Mouse (Mus musculus): ENCODE results near the gene Olfr1022. TPM values are rescaled to one million over a fixed set of nuclear protein-coding genes. Genes with fewer than 3 reads are reported as not detected.

Gene Olfr1022
- not detected in 2 replicates for polyA plus RNA-seq (2014; fragmentation: Nextera tagmentation; extraction: Ambion mirVana)

- Histone ChIP-seq H3K27me3 (ENCODE audit: insufficient read depth, low read length) (no peaks in the 10 kb centered on the region), H3K4me1 (ENCODE audit: insufficient read depth) (no peaks in the 10 kb centered on the region), H3K36me3 (ENCODE audit: insufficient read depth) (no peaks in the 10 kb centered on the region), H3K9me3 (ENCODE audit: low read depth, low read length) (no peaks in the 10 kb centered on the region), H3K9ac (no peak within 1 kb of the TSS), H3K4me2 (no peak within 1 kb of the TSS), H3K27ac (ENCODE audit: low read depth) (no peak within 1 kb of the TSS), H3K4me3 (ENCODE audit: low read depth, low read length) (no peak within 1 kb of the TSS)
- WGBS: 35% methylated on average over 2 of the region's 2 CpGs
- DNase-seq (no peak), ATAC-seq (ENCODE audit: insufficient read depth) (no peak)
- no peak for TF ChIP-seq CTCF (IDR thresholded peaks at IDR 0.05; ENCODE audit: low read depth)
Observed at GRCm38 (mm10) chr2:85868294-85868693, at the start of gene Olfr1022. Gene Olfr1022, plus strand, starts transcription at chr2:85868594.

- no peak for DNase-seq
- Histone ChIP-seq H3K9ac (no peak within 1 kb of the TSS), H3K36me3 (ENCODE audit: insufficient read depth) (no peaks in the 10 kb centered on the region), H3K9me3 (ENCODE audit: low read depth, low read length) (no peaks in the 10 kb centered on the region), H3K4me1 (ENCODE audit: insufficient read depth) (no peaks in the 10 kb centered on the region), H3K4me3 (ENCODE audit: low read depth, low read length) (no peak within 1 kb of the TSS), H3K27ac (ENCODE audit: low read depth) (no peak within 1 kb of the TSS), H3K27me3 (ENCODE audit: insufficient read depth, low read length) (no peaks in the 10 kb centered on the region), H3K4me2 (no peak within 1 kb of the TSS)
- no peak for TF ChIP-seq CTCF (IDR thresholded peaks at IDR 0.05; ENCODE audit: low read depth)
- no peak for ATAC-seq (ENCODE audit: insufficient read depth)
Observed at GRCm38 (mm10) chr2:85845383-85845782, 23.0 kb upstream of the Olfr1022 start, which contains the start of gene Olfr1019. Gene Olfr1019, minus strand, starts transcription at chr2:85845483.

GRCm38 (mm10) chr2:85846730-85847129 is 21.7 kb upstream of the Olfr1022 start, which contains the start of gene Olfr1020:
Gene Olfr1020, plus strand, starts transcription at chr2:85847030.
- ATAC-seq (ENCODE audit: insufficient read depth): no peak
- 81% methylated on average over 1 of the region's 1 CpGs for WGBS
- no peak for TF ChIP-seq CTCF (IDR thresholded peaks at IDR 0.05; ENCODE audit: low read depth)

GRCm38 (mm10) chr2:85885340-85885739 is 16.9 kb downstream of the Olfr1022 start, which contains the start of gene Olfr1023:
Gene Olfr1023, plus strand, starts transcription at chr2:85885640.
- Histone ChIP-seq H3K27me3 (ENCODE audit: insufficient read depth, low read length) (no peaks in the 10 kb centered on the region), H3K4me3 (ENCODE audit: low read depth, low read length) (no peak within 1 kb of the TSS), H3K9me3 (ENCODE audit: low read depth, low read length) (no peaks in the 10 kb centered on the region), H3K27ac (ENCODE audit: low read depth) (no peak within 1 kb of the TSS), H3K4me2 (no peak within 1 kb of the TSS), H3K36me3 (ENCODE audit: insufficient read depth) (no peaks in the 10 kb centered on the region), H3K4me1 (ENCODE audit: insufficient read depth) (no peaks in the 10 kb centered on the region), H3K9ac (no peak within 1 kb of the TSS)
- WGBS: 64% methylated on average over 2 of the region's 2 CpGs
- DNase-seq (no peak), ATAC-seq (ENCODE audit: insufficient read depth) (no peak)
- TF ChIP-seq CTCF (IDR thresholded peaks at IDR 0.05; ENCODE audit: low read depth): no peak

More at GRCm38 (mm10) chr2:85846730-85847129, 21.7 kb upstream of the Olfr1022 start, which contains the start of gene Olfr1020:
- Histone ChIP-seq H3K36me3 (ENCODE audit: insufficient read depth) (no peaks in the 10 kb centered on the region), H3K27me3 (ENCODE audit: insufficient read depth, low read length) (no peaks in the 10 kb centered on the region), H3K27ac (ENCODE audit: low read depth) (no peak within 1 kb of the TSS), H3K4me1 (ENCODE audit: insufficient read depth) (no peaks in the 10 kb centered on the region), H3K9ac (no peak within 1 kb of the TSS), H3K9me3 (ENCODE audit: low read depth, low read length) (no peaks in the 10 kb centered on the region), H3K4me3 (ENCODE audit: low read depth, low read length) (no peak within 1 kb of the TSS), H3K4me2 (no peak within 1 kb of the TSS)
- no peak for DNase-seq

- Histone ChIP-seq H3K27ac (ENCODE audit: low read depth) (no peak within 1 kb of the TSS), H3K4me1 (ENCODE audit: insufficient read depth) (no peaks in the 10 kb centered on the region), H3K9ac (no peak within 1 kb of the TSS), H3K36me3 (ENCODE audit: insufficient read depth) (no peaks in the 10 kb centered on the region), H3K9me3 (ENCODE audit: low read depth, low read length) (no peaks in the 10 kb centered on the region), H3K27me3 (ENCODE audit: insufficient read depth, low read length) (no peaks in the 10 kb centered on the region), H3K4me3 (ENCODE audit: low read depth, low read length) (no peak within 1 kb of the TSS), H3K4me2 (no peak within 1 kb of the TSS)
- no peak for DNase-seq
- 83% methylated on average over 3 of the region's 3 CpGs for WGBS
- no peak for ATAC-seq (ENCODE audit: insufficient read depth)
- TF ChIP-seq CTCF (IDR thresholded peaks at IDR 0.05; ENCODE audit: low read depth): no peak
Observed at GRCm38 (mm10) chr2:85904952-85905351, 36.6 kb downstream of the Olfr1022 start, which contains the start of gene Olfr1024. Gene Olfr1024, minus strand, starts transcription at chr2:85905052.

GRCm38 (mm10) chr2:85913197-85913596 is 44.8 kb downstream of the Olfr1022 start:
- Histone ChIP-seq H3K9ac (no peak overlapping the region), H3K27me3 (ENCODE audit: insufficient read depth, low read length) (no peaks in the 10 kb centered on the region), H3K4me2 (no peak overlapping the region), H3K4me1 (ENCODE audit: insufficient read depth) (no peaks in the 10 kb centered on the region), H3K4me3 (ENCODE audit: low read depth, low read length) (no peak overlapping the region), H3K36me3 (ENCODE audit: insufficient read depth) (no peaks in the 10 kb centered on the region), H3K27ac (ENCODE audit: low read depth) (no peak overlapping the region), H3K9me3 (ENCODE audit: low read depth, low read length) (no peaks in the 10 kb centered on the region)
- ATAC-seq (ENCODE audit: insufficient read depth) (no peak), DNase-seq (no peak)
- TF ChIP-seq CTCF (IDR thresholded peaks at IDR 0.05; ENCODE audit: low read depth): no peak

GRCm38 (mm10) chr2:85914893-85915292 is 46.5 kb downstream of the Olfr1022 start, which contains the start of gene Olfr1025-ps1:
Gene Olfr1025-ps1, plus strand, starts transcription at chr2:85915193.
- Histone ChIP-seq H3K27ac (ENCODE audit: low read depth) (no peak within 1 kb of the TSS), H3K9ac (no peak within 1 kb of the TSS), H3K9me3 (ENCODE audit: low read depth, low read length) (no peaks in the 10 kb centered on the region), H3K27me3 (ENCODE audit: insufficient read depth, low read length) (no peaks in the 10 kb centered on the region), H3K4me2 (no peak within 1 kb of the TSS), H3K4me3 (ENCODE audit: low read depth, low read length) (no peak within 1 kb of the TSS), H3K36me3 (ENCODE audit: insufficient read depth) (no peaks in the 10 kb centered on the region), H3K4me1 (ENCODE audit: insufficient read depth) (no peaks in the 10 kb centered on the region)
- WGBS: 59% methylated on average over 1 of the region's 1 CpGs
- DNase-seq (no peak), ATAC-seq (ENCODE audit: insufficient read depth) (no peak)
- no peak for TF ChIP-seq CTCF (IDR thresholded peaks at IDR 0.05; ENCODE audit: low read depth)

Other genes starting within 250 kb of the Olfr1022 start
- gene Olfr1002, start 217.9 kb upstream of the Olfr1022 start, polyA plus RNA-seq (2014; fragmentation: Nextera tagmentation; extraction: Ambion mirVana): not detected in 2 replicates
- not detected in 2 replicates for gene Olfr154, start 204.1 kb upstream of the Olfr1022 start, polyA plus RNA-seq (2014; fragmentation: Nextera tagmentation; extraction: Ambion mirVana)
- not detected in 2 replicates for gene Olfr1006, start 189.8 kb upstream of the Olfr1022 start, polyA plus RNA-seq (2014; fragmentation: Nextera tagmentation; extraction: Ambion mirVana)
- gene Olfr1008, start 179.2 kb upstream of the Olfr1022 start, polyA plus RNA-seq (2014; fragmentation: Nextera tagmentation; extraction: Ambion mirVana): not detected in 2 replicates
- gene Olfr1009, start 153.2 kb upstream of the Olfr1022 start, polyA plus RNA-seq (2014; fragmentation: Nextera tagmentation; extraction: Ambion mirVana): not detected in 2 replicates
- gene Olfr1012, start 105.8 kb upstream of the Olfr1022 start, polyA plus RNA-seq (2014; fragmentation: Nextera tagmentation; extraction: Ambion mirVana): not detected in 2 replicates
- not detected in 2 replicates for gene Olfr1013, start 101.5 kb upstream of the Olfr1022 start, polyA plus RNA-seq (2014; fragmentation: Nextera tagmentation; extraction: Ambion mirVana)
- gene Olfr1014, start 95.9 kb upstream of the Olfr1022 start, polyA plus RNA-seq (2014; fragmentation: Nextera tagmentation; extraction: Ambion mirVana): not detected in 2 replicates
- not detected in 2 replicates for gene Olfr1015, start 86.6 kb upstream of the Olfr1022 start, polyA plus RNA-seq (2014; fragmentation: Nextera tagmentation; extraction: Ambion mirVana)
- gene Olfr1016, start 66.0 kb upstream of the Olfr1022 start, polyA plus RNA-seq (2014; fragmentation: Nextera tagmentation; extraction: Ambion mirVana): not detected in 2 replicates
- not detected in 2 replicates for gene Olfr1018, start 50.1 kb upstream of the Olfr1022 start, polyA plus RNA-seq (2014; fragmentation: Nextera tagmentation; extraction: Ambion mirVana)
- gene Olfr1019, start 23.1 kb upstream of the Olfr1022 start, polyA plus RNA-seq (2014; fragmentation: Nextera tagmentation; extraction: Ambion mirVana): not detected in 2 replicates
- not detected in 2 replicates for gene Olfr1020, start 21.6 kb upstream of the Olfr1022 start, polyA plus RNA-seq (2014; fragmentation: Nextera tagmentation; extraction: Ambion mirVana)
- not detected in 2 replicates for gene Olfr1023, start 17.0 kb downstream of the Olfr1022 start, polyA plus RNA-seq (2014; fragmentation: Nextera tagmentation; extraction: Ambion mirVana)
- gene Olfr1024, start 36.5 kb downstream of the Olfr1022 start, polyA plus RNA-seq (2014; fragmentation: Nextera tagmentation; extraction: Ambion mirVana): not detected in 2 replicates
- not detected in 2 replicates for gene Olfr1025-ps1, start 46.6 kb downstream of the Olfr1022 start, polyA plus RNA-seq (2014; fragmentation: Nextera tagmentation; extraction: Ambion mirVana)
- not detected in 2 replicates for gene Olfr1026, start 53.0 kb downstream of the Olfr1022 start, polyA plus RNA-seq (2014; fragmentation: Nextera tagmentation; extraction: Ambion mirVana)
- gene Olfr1028, start 81.8 kb downstream of the Olfr1022 start, polyA plus RNA-seq (2014; fragmentation: Nextera tagmentation; extraction: Ambion mirVana): not detected in 2 replicates
- not detected in 2 replicates for gene Olfr1029, start 105.3 kb downstream of the Olfr1022 start, polyA plus RNA-seq (2014; fragmentation: Nextera tagmentation; extraction: Ambion mirVana)
- not detected in 2 replicates for gene Olfr1030, start 110.7 kb downstream of the Olfr1022 start, polyA plus RNA-seq (2014; fragmentation: Nextera tagmentation; extraction: Ambion mirVana)
- gene Olfr1031, start 121.7 kb downstream of the Olfr1022 start, polyA plus RNA-seq (2014; fragmentation: Nextera tagmentation; extraction: Ambion mirVana): not detected in 2 replicates
- gene Olfr1032, start 136.9 kb downstream of the Olfr1022 start, polyA plus RNA-seq (2014; fragmentation: Nextera tagmentation; extraction: Ambion mirVana): not detected in 2 replicates
- gene Olfr1033, start 152.0 kb downstream of the Olfr1022 start, polyA plus RNA-seq (2014; fragmentation: Nextera tagmentation; extraction: Ambion mirVana): 0.61 and 2.8 TPM in 2 replicates
- not detected in 2 replicates for gene Olfr1034, start 177.3 kb downstream of the Olfr1022 start, polyA plus RNA-seq (2014; fragmentation: Nextera tagmentation; extraction: Ambion mirVana)
- not detected in 2 replicates for gene Olfr1036, start 205.4 kb downstream of the Olfr1022 start, polyA plus RNA-seq (2014; fragmentation: Nextera tagmentation; extraction: Ambion mirVana)
- gene Olfr1037, start 218.8 kb downstream of the Olfr1022 start, polyA plus RNA-seq (2014; fragmentation: Nextera tagmentation; extraction: Ambion mirVana): not detected in 2 replicates